Mouse (Mus musculus) small intestine, adult 2 months (tissue): ENCODE measurements at regions not wholly inside any gene's neighbourhood (a gene's known extent, or its start where the extent isn't known, plus 50 kb on each side); places are given as distances from the start of the nearest gene placed in this dataset.

Experiments
- H3K27ac ChIP-seq: fragments of 200-500 bp; 2 replicates; pipeline ENCODE4 v1.5.1; 2012; ENCODE audit warnings: low read depth, low read length, control low read depth, inconsistent platforms; ENCODE audit not compliant: insufficient read depth
- H3K27me3 ChIP-seq: fragments of 200-500 bp; 2 replicates; pipeline ENCODE4 v1.6.1; 2012; ENCODE audit warnings: mild to moderate bottlenecking, moderate library complexity, low read length, inconsistent platforms; ENCODE audit not compliant: control insufficient read depth, insufficient read depth
- H3K36me3 ChIP-seq: fragments of 200-500 bp; 2 replicates; pipeline ENCODE4 v1.6.1; 2012; ENCODE audit warnings: mild to moderate bottlenecking, low read length, control low read depth, inconsistent platforms; ENCODE audit not compliant: control insufficient read depth, insufficient read depth
- H3K4me1 ChIP-seq: fragments of 200-500 bp; 2 replicates; pipeline ENCODE4 v1.6.1; 2012; ENCODE audit warnings: low read length, inconsistent platforms, mixed read lengths; ENCODE audit not compliant: control insufficient read depth, insufficient read depth, insufficient read length
- H3K4me3 ChIP-seq: fragments of 200-500 bp; 2 replicates; pipeline ENCODE4 v1.5.1; 2012; ENCODE audit warnings: low read depth, mild to moderate bottlenecking, control low read depth, inconsistent platforms, low read length, moderate library complexity
- CTCF ChIP-seq: fragments of 200-500 bp; IDR thresholded peaks from 2 replicates; pipeline ENCODE4 v1.5.1; 2012; ENCODE audit warnings: low read depth, mild to moderate bottlenecking, control low read depth, inconsistent platforms, low read length, moderate library complexity, mixed read lengths; ENCODE audit not compliant: insufficient replicate concordance, insufficient read length; ENCODE audit errors: extremely low read depth
- POLR2A ChIP-seq: fragments of 200-500 bp; IDR thresholded peaks from 2 replicates; pipeline ENCODE4 v1.6.1; 2012; ENCODE audit warnings: low read depth, mild to moderate bottlenecking, control low read depth, inconsistent platforms, low read length, moderate library complexity
- WGBS: fragments of 180-500 bp; shearing (Covaris S2); methylation state at CpG from one replicate; pipeline ENCODE4 v1.1.7; 2018; 5-methylcytosine and 5-hydroxymethylcytosine counted together

DNA sequence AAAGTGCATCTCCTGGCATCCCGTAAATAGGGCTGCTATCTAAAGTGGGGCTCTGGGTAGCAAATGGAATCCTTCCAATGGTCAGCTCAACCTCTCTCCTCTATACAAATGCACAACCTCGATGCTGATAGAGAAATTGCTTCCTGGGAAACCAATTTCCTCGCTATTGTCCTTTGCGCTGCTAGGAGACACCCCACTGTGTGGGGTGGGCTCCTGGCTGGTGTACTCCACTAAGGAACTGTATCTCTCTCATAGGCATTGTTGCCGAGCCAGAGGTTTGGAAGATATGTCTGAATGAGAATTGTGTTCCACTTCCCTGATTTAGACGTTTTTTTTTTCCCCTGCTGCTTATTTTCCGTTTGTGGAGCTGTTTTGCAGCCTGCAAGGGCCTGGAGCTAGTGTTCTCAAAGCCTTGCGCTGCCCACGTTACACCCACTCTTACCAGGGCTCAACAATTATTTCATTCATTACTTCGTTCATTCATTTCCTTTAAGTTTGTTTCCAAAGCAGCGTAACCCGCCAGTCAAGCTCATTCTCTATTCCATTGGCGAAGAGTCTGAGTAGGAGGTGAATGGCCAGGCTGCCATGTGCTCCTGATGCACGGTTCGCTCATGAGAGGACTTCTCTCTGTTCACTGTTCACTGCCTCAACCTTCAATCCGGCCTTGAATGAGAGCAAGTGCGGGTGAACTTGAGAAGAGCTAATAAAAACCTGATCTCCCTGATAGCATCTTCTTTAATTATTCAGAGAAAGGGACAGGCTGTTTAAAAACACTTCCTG is 76.5 kb upstream of the Barx2 start:
- no peaks in the 10 kb centered on the region for H3K36me3 ChIP-seq
- no peaks in the 10 kb centered on the region for H3K27me3 ChIP-seq
- no peak overlapping the region for H3K27ac ChIP-seq
- peaks cover 8% of the 10 kb centered on the region; the same call in 1 of the 2 replicates for H3K4me1 ChIP-seq
- TF ChIP-seq POLR2A (no peak), CTCF (no peak)
- no peak overlapping the region for H3K4me3 ChIP-seq
- 82% methylated on average over 17 of the region's 17 CpGs for WGBS

DNA sequence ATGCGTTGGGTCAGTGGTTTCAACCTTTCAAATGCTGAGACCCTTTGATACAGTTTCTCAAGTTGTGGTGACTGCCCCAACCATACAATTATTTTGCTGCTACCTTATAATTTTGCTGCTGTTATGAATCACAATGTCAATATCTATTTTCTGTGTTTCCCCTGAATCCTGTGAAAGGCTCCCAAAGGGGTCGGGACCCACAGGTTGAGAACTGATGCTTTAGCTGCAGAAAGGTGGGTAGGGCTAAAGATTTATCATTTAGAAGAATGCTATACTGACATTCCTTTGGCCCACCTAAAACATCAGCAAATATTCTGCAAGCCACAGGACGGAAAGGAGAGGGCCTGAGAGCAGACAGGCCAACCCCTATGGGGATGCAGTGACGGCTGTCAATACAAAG is 77.2 kb upstream of the Barx2 start:
- TF ChIP-seq POLR2A (no peak), CTCF (no peak)
- 95% methylated on average over 4 of the region's 4 CpGs for WGBS
- Histone ChIP-seq H3K4me1 (peaks cover 8% of the 10 kb centered on the region; the same call in 1 of the 2 replicates), H3K4me3 (no peak overlapping the region), H3K36me3 (no peaks in the 10 kb centered on the region), H3K27ac (no peak overlapping the region), H3K27me3 (no peaks in the 10 kb centered on the region)

GRCm38 (mm10) chr9:31993631-31994601 is 80.7 kb upstream of the Barx2 start:
- no peaks in the 10 kb centered on the region for H3K36me3 ChIP-seq
- no peaks in the 10 kb centered on the region for H3K27me3 ChIP-seq
- H3K4me1 ChIP-seq = peaks cover 30% of the 10 kb centered on the region; the same call in 1 of the 2 replicates
- 61% methylated on average over 7 of the region's 7 CpGs for WGBS
- no peak overlapping the region for H3K4me3 ChIP-seq
- TF ChIP-seq CTCF (no peak), POLR2A (no peak)
- no peak overlapping the region for H3K27ac ChIP-seq

DNA sequence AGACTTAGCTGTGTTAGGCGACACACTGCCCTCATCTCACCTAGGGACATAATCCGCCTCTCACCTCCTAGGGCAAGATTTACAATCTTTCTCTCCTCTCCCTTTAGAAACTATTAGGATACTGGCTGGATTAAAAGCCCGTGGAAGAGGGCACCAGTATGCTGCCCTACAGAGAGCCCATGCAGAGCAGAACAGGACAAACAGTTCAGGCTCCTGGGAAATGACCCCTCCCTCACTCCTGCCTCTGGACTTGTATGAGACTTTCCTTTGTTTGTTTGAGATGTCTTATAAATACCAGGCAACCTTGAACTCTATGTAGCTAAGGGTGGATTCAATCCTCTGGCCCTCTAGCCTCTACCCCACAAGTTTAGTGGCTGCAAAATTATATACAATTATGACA is 81.8 kb upstream of the Barx2 start:
- no peak overlapping the region for H3K27ac ChIP-seq
- 79% methylated on average over 3 of the region's 3 CpGs for WGBS

GRCm38 (mm10) chr9:31995700-31996099 is 82.4 kb upstream of the Barx2 start:
- H3K4me3 ChIP-seq = no peak overlapping the region
- no peaks in the 10 kb centered on the region for H3K36me3 ChIP-seq
- H3K27me3 ChIP-seq = no peaks in the 10 kb centered on the region
- H3K27ac ChIP-seq = peak overlapping the region; percentile 43; the same call in 1 of the 2 replicates
- peaks cover 30% of the 10 kb centered on the region; the same call in 1 of the 2 replicates for H3K4me1 ChIP-seq
- TF ChIP-seq POLR2A (no peak), CTCF (no peak)
- WGBS = 36% methylated on average over 4 of the region's 4 CpGs

More for the DNA sequence above, 81.8 kb upstream of the Barx2 start:
- Histone ChIP-seq H3K4me3 (no peak overlapping the region), H3K36me3 (no peaks in the 10 kb centered on the region), H3K27me3 (no peaks in the 10 kb centered on the region), H3K4me1 (peaks cover 30% of the 10 kb centered on the region; the same call in 1 of the 2 replicates)
- no peak for TF ChIP-seq POLR2A
- TF ChIP-seq CTCF = no peak

- H3K27me3 ChIP-seq = no peaks in the 10 kb centered on the region
- H3K4me1 ChIP-seq = peaks cover 31% of the 10 kb centered on the region; the same call in 1 of the 2 replicates
- 15% methylated on average over 7 of the region's 7 CpGs for WGBS
- H3K27ac ChIP-seq = peak overlapping the region; percentile 43; the same call in 1 of the 2 replicates
- no peak overlapping the region for H3K4me3 ChIP-seq
- no peaks in the 10 kb centered on the region for H3K36me3 ChIP-seq
- TF ChIP-seq CTCF (no peak), POLR2A (no peak)
Observed at GRCm38 (mm10) chr9:31996466-31997177, 83.4 kb upstream of the Barx2 start.
